Mouse (Mus musculus): ENCODE results near the gene Zrsr2.

Gene Zrsr2

GRCm38 (mm10) chrX:163958467-163958875, at the start of gene Zrsr2:
TSS of gene Zrsr2 (minus strand) at chrX:163958661.
- peak; percentile 61 to 72 for DNase-seq (ENCODE audit: low spot score in 2 of 2)

DNA sequence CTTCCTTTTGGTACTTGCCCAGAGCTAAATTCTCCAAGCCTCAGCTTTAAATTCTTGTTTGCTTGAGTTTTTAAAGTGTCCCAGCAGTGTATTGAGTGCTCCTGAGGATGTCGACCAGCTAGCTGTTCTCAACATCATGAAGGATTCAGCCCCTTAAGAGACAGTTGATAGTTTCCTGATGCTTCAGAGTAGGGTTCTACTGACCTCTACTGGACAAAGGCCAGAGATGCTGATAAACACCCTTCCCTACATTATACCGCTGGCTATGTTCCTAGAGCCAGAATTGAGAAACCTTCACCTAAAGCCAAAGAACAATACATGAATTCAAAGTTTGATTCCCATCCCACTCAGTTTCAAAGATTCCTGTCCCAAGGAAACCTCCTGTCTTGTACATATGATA, 46.3 kb upstream of the Zrsr2 start:
- peak in 1 of 2 experiments; percentile 7 for DNase-seq (ENCODE audit: low spot score in 2 of 2)

GRCm38 (mm10) chrX:163999848-164000247, 41.4 kb upstream of the Zrsr2 start:
- no peak for DNase-seq (ENCODE audit: low spot score in 2 of 2)

- no peak for DNase-seq (ENCODE audit: low spot score in 2 of 2)
Observed at GRCm38 (mm10) chrX:163996754-163997153, 38.3 kb upstream of the Zrsr2 start.

DNA sequence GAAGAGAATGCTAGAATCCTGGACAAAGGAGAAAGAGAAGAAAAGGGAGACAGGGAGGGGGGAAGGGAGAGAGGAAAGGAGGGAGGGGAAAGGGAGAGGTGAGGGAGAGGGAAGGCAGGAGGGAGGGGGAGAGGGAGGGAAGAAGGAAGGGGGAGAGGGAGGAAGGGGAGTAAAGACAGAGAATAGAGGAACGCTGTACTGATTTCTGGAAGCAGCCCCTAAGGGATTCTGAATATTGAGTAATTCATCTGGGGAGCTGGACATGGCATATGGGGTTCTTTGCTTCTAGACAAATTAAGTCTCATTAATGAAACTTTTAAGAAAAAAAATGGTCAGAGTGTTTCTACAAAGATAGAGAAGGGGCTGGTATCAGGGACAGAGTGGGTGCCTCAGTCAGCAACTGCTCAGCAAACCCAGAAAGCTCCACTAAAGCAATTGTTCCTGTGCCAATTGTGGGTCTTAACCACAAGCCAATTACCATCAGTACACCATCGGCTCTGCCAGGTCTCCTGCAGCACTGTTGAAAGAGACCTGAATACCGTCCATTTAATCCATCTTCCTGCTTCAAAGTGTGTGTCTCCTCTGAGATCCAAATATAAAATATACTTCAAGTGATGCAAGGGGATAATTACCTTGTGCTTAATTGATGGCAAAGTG, 29.4 kb upstream of the Zrsr2 start:
- no peak for DNase-seq (ENCODE audit: low spot score in 2 of 2)

DNA sequence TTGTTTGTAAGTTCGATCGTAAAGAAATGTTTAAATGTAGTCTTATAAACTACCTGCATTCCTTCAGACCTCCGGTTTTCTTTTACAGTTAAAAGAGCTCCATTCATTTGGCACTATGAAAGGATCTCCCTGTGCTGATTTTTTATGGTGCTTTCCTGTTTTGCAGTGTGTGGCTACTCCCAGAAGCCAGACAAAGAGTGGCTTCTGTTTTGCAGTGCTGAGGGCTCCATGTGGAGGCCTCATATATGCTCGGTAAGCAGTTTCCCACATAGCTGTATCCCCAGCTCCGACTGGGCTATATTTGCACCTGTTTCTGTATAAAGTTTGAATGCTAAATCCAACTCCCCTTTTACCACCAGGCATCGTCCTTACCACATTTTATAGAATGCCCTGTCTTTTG, 23.7 kb upstream of the Zrsr2 start:
- DNase-seq (ENCODE audit: low spot score in 2 of 2), result no peak

DNA sequence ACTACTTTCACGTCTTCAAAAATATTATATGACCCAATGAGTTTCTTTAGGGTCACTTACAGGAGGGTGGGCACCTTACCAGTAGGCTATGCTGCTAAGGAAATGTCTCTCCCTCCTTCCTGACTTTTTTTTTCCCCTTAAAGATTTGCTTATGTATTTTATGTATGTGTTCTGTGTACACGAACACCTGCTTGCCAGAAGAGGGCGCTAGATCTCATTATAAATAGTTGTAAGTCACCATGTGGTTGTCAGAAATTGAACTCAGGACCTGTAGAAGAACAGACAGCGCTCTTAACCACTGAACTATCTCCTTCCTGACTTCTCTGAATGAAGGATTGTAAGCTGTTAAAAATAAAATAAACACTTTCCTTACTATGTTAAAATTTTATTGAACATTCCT, 23.0 kb upstream of the Zrsr2 start:
- no peak for DNase-seq (ENCODE audit: low spot score in 2 of 2)

GRCm38 (mm10) chrX:163981092-163981491, 22.6 kb upstream of the Zrsr2 start:
- DNase-seq (ENCODE audit: low spot score in 2 of 2), result no peak

DNA sequence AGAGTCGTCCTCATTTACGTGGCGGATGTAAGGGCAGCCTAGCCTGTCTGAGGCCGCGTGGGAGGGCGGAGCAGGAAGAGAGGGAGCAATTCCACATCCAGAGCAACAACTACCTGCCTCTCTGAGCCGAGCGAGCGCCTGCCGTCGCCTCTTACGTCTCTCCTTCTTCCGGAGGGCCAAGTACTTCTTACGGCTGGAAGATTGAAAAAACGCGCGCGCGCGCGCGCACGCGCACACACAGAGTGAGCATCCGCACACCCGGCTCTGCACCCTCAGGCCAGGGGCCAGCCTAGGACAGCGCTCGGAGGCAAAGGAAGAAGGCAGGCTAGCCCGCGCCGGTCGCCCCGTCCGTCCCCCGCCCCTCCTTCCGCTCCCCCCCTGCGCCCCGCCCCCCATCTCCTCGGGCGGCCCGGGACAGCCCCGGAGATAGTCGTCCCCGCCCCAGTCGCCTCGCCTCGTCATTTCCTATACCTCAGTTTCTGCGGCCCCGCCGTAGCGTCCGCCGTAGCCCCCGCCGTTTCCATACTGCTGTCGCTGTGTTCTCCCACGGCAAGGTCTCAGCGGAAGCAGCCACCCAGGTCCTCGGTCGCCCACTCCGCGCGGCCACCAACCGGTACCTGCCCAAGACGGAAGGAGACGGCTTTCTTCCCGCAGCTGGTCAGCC, 526 bp downstream of the Zrsr2 start:
- peak in 1 of 2 experiments; percentile 37 for DNase-seq (ENCODE audit: low spot score in 2 of 2)

DNA sequence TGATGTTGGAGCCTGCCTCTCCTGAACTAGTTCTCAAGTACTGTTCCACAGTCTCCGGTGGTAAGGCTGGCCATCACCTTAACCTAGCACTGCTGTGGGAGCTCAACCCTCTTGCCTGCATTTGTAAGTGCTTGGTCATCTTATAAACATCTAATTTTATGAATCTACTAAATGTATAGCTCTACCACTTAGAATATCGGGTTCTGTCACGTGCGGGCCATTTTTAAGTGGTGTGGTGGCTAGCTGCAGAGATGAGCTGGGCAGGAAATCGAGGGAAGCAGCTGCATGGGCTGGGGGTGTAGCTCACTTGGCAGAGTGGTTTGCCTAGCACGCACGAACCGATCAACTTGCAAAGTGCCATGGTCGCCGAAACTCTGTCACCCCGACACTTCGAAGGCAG, 1.1 kb downstream of the Zrsr2 start:
- no peak for DNase-seq (ENCODE audit: low spot score in 2 of 2)

- DNase-seq (ENCODE audit: low spot score in 2 of 2), result no peak
Observed at GRCm38 (mm10) chrX:163951618-163952017, 6.8 kb downstream of the Zrsr2 start.

GRCm38 (mm10) chrX:163944381-163944780, 14.1 kb downstream of the Zrsr2 start:
- no peak for DNase-seq (ENCODE audit: low spot score in 2 of 2)

GRCm38 (mm10) chrX:163938587-163938986, 19.9 kb downstream of the Zrsr2 start:
- DNase-seq (ENCODE audit: low spot score in 2 of 2), result peak; percentile 59 to 63

GRCm38 (mm10) chrX:163934731-163935130, 23.7 kb downstream of the Zrsr2 start:
- no peak for DNase-seq (ENCODE audit: low spot score in 2 of 2)

- no peak for DNase-seq (ENCODE audit: low spot score in 2 of 2)
Observed at GRCm38 (mm10) chrX:163929550-163929949, 28.9 kb downstream of the Zrsr2 start.

DNA sequence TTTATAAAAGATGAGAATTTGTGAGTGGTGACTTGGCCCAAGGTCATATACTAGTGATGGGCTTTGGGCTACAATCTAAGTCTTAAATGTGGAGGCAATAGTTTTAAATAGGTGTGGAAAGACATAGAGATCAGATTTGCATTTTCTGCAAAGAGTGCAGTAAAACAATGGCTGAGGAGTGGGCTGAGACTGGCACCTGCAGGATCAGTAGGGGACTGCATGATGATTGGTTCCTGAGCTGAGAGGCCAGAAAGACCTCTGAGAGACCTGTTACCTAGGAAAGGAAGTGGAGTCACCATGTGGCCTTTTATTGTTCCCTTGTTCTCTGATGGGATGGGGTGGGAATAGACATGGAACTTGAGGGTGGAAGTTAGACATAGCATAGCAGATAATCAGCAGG, 45.7 kb downstream of the Zrsr2 start:
- DNase-seq (ENCODE audit: low spot score in 2 of 2), result peak; percentile 8 to 15

GRCm38 (mm10) chrX:163909381-163909780, 49.1 kb downstream of the Zrsr2 start:
- DNase-seq (ENCODE audit: low spot score in 2 of 2), result peak in 1 of 2 experiments; percentile 22

DNA sequence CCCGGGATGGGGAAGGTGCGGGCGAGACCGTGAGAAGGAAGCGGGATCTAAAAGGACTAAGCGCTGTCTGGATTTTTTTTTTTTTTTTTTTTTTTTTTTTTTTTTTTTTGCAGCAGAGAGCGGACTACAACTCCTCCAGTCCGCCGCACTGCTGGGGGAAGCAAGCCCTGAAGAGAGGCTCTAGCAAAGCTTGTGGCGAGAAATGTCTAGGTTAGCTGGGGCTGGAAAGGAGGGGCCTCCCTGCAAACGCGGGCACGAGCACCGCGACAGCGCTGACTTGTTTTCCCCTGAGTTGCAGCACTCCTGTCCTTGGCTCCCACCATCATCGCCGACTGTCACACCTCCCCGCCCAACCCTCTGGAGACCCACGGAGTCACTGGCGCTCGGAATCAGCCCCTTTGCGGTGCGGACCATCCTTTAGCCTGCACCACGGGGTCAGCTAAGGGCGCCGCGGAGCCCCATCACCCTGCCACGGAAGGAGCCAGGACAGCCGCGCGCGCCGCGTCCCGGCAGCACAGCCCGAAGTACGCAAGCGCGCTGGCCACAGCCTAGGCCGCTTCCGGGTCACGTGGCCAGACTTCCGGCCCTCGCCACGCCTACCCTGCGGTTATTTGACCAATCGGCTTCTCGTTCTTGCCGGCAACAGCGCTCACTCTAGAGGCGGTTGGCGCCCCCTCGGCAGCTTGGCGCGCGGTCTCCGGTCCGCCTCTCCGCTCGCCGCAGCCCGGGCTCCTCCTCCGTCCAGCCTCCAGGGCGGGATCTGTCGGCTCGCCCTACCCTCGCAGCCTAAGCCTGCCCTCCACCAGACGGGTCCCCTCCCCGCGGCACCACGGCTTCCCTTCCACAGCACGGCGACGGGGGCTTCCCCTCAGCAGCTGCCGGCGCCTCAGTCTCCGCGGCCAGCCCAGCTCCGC, 49.9 kb downstream of the Zrsr2 start, which contains the start of gene Ap1s2:
Gene Ap1s2 (plus strand): TSS at position 681 of the 914 bp plus-strand sequence.
- DNase-seq (ENCODE audit: low spot score in 2 of 2), result peak; percentile 88 to 93

GRCm38 (mm10) chrX:163908003-163908336, 50.5 kb downstream of the Zrsr2 start:
- peak in 1 of 2 experiments; percentile 8 for DNase-seq (ENCODE audit: low spot score in 2 of 2)

DNA sequence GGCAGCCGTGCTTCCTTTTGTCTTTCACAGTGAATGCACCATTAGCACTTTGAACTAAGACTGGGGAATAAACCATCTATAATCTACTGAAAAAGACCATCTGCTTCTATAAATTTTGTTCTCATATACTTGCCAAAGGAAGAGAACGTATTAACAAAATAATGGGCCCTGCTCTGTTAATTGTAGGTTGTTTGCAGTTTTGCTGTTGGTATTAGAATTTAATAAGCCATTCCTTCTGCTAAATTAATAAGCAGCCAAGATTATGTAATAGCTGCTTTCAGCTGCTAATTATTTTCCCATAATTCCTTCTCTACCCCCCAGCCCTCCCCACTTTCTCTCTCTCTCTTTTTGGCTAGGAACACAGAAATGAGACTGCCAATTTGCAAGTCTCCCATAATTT, 51.6 kb downstream of the Zrsr2 start:
- no peak for DNase-seq (ENCODE audit: low spot score in 2 of 2)

- DNase-seq (ENCODE audit: low spot score in 2 of 2), result no peak
Observed at GRCm38 (mm10) chrX:163899431-163900020, 58.9 kb downstream of the Zrsr2 start.

- DNase-seq (ENCODE audit: low spot score in 2 of 2), result no peak
Observed at GRCm38 (mm10) chrX:163897354-163897753, 61.1 kb downstream of the Zrsr2 start.

Measured in right cerebral cortex, adult 2 months (tissue).